Mouse (Mus musculus) MEL (cell line): ENCODE results near the gene Klhl3. TPM values are rescaled to one million over a fixed set of nuclear protein-coding genes. Genes with fewer than 3 reads are reported as not detected.

Source experiments
- DNase-seq: peaks from one replicate; pipeline ENCODE4 v3.0.0; 2011; ENCODE audit warnings: low read depth, low spot score
- H3K27ac ChIP-seq: 2 replicates; pipeline ENCODE4 v1.5.1; 2012; ENCODE audit warnings: low read depth, mild to moderate bottlenecking, control low read depth, low read length, moderate library complexity; ENCODE audit not compliant: control insufficient read depth
- H3K27me3 ChIP-seq, 2 experiments: fragments of 150-350 bp in 1 of 2; sonication (generic) in 1 of 2; 2 replicates each; pipeline ENCODE4 v1.6.1; 2012; ENCODE audit warnings: low read length in 2 of 2, mild to moderate bottlenecking in 2 of 2, improper control_type of control experiment in 1 of 2, moderate library complexity in 1 of 2; ENCODE audit not compliant: insufficient read depth in 2 of 2, control insufficient read depth in 1 of 2
- H3K36me3 ChIP-seq, 2 experiments: 2 replicates each; pipeline ENCODE4 v1.6.1; 2012 to 2014; ENCODE audit warnings: low read length in 2 of 2, improper control_type of control experiment in 1 of 2, inconsistent platforms in 1 of 2, mild to moderate bottlenecking in 1 of 2; ENCODE audit not compliant: insufficient read depth in 2 of 2, control insufficient read depth in 1 of 2
- H3K4me1 ChIP-seq, 2 experiments: fragments of 150-350 bp in 1 of 2; sonication (generic) in 1 of 2; 2 replicates each; pipeline ENCODE4 v1.6.1; 2012; ENCODE audit warnings: low read length in 2 of 2, improper control_type of control experiment in 1 of 2, mild to moderate bottlenecking in 1 of 2; ENCODE audit not compliant: insufficient read depth in 2 of 2, control insufficient read depth in 1 of 2
- H3K4me3 ChIP-seq, 2 experiments: fragments of 150-350 bp in 1 of 2; sonication (generic) in 1 of 2; 2 replicates each; pipeline ENCODE4 v1.5.1; 2012; ENCODE audit warnings: low read depth in 2 of 2, low read length in 2 of 2, mild to moderate bottlenecking in 2 of 2, moderate library complexity in 2 of 2, control low read depth in 1 of 2, improper control_type of control experiment in 1 of 2; ENCODE audit not compliant: control insufficient read depth in 1 of 2, insufficient read depth in 1 of 2
- H3K79me2 ChIP-seq: 2 replicates; pipeline ENCODE4 v1.6.1; 2012; ENCODE audit warnings: mild to moderate bottlenecking, low read length, moderate library complexity; ENCODE audit not compliant: control insufficient read depth, poor library complexity, insufficient read depth
- H3K9ac ChIP-seq: 2 replicates; pipeline ENCODE4 v1.6.1; 2012; ENCODE audit warnings: low read depth, mild to moderate bottlenecking, control low read depth, low read length, moderate library complexity; ENCODE audit not compliant: control insufficient read depth, poor library complexity, severe bottlenecking
- H3K9me3 ChIP-seq: fragments of 150-350 bp; sonication (generic); replicated peaks from 2 replicates; pipeline ENCODE4 v1.6.1; 2012; ENCODE audit warnings: mild to moderate bottlenecking, low read length, improper control_type of control experiment, moderate library complexity; ENCODE audit not compliant: insufficient read depth
- BHLHE40 ChIP-seq: IDR thresholded peaks from 2 replicates; pipeline ENCODE4 v1.6.1; 2012; ENCODE audit warnings: low read depth, mild to moderate bottlenecking, inconsistent platforms, low read length, improper control_type of control experiment, borderline replicate concordance
- CHD1 ChIP-seq: IDR thresholded peaks from 2 replicates; pipeline ENCODE4 v1.6.1; 2012; ENCODE audit warnings: low read depth, mild to moderate bottlenecking, inconsistent platforms, low read length, improper control_type of control experiment
- CTCF ChIP-seq, 3 experiments: IDR thresholded peaks in 2 of 3; conservative IDR thresholded peaks in 1 of 3; 2 replicates each; pipeline ENCODE4 v1.5.1; 2011 to 2012; ENCODE audit warnings: low read length in 3 of 3, low read depth in 2 of 3, mild to moderate bottlenecking in 2 of 3, improper control_type of control experiment in 1 of 3, inconsistent platforms in 1 of 3, mixed read lengths in 1 of 3, moderate library complexity in 1 of 3; ENCODE audit not compliant: control insufficient read depth in 1 of 3, insufficient read depth in 1 of 3, poor library complexity in 1 of 3, severe bottlenecking in 1 of 3
- ELF1 ChIP-seq: IDR thresholded peaks from 2 replicates; pipeline ENCODE4 v1.6.1; 2014; ENCODE audit warnings: low read depth, mild to moderate bottlenecking, inconsistent platforms, low read length, improper control_type of control experiment, moderate library complexity
- EP300 ChIP-seq, 2 experiments: IDR thresholded peaks; 2 replicates each; pipeline ENCODE4 v1.6.1; 2011; ENCODE audit warnings: improper control_type of control experiment in 2 of 2, low read length in 2 of 2, low read depth in 1 of 2, mild to moderate bottlenecking in 1 of 2
- ETS1 ChIP-seq: IDR thresholded peaks from 2 replicates; pipeline ENCODE4 v1.6.1; 2012; ENCODE audit warnings: low read depth, mild to moderate bottlenecking, inconsistent platforms, low read length, improper control_type of control experiment, moderate library complexity
- GATA1 ChIP-seq: IDR thresholded peaks from 2 replicates; pipeline ENCODE4 v1.6.1; 2011; ENCODE audit warnings: low read depth, low read length, improper control_type of control experiment
- KAT2A ChIP-seq: conservative IDR thresholded peaks from 2 replicates; pipeline ENCODE4 v1.6.1; 2012; ENCODE audit warnings: low read depth, low read length, improper control_type of control experiment, inconsistent platforms
- MAFK ChIP-seq: IDR thresholded peaks from 2 replicates; pipeline ENCODE4 v1.6.1; 2011; ENCODE audit warnings: low read depth, mild to moderate bottlenecking, low read length, improper control_type of control experiment, borderline replicate concordance
- MXI1 ChIP-seq: IDR thresholded peaks from 2 replicates; pipeline ENCODE4 v1.6.1; 2011; ENCODE audit warnings: mild to moderate bottlenecking, low read depth, low read length, improper control_type of control experiment
- NELFE ChIP-seq: IDR thresholded peaks from 2 replicates; pipeline ENCODE4 v1.6.1; 2011; ENCODE audit warnings: low read depth, low read length, improper control_type of control experiment
- POLR2A ChIP-seq, 2 experiments: IDR thresholded peaks; 2 replicates each; pipeline ENCODE4 v1.6.1; 2011 to 2012; ENCODE audit warnings: low read length in 2 of 2, mild to moderate bottlenecking in 2 of 2, control low read depth in 1 of 2, improper control_type of control experiment in 1 of 2, low read depth in 1 of 2, moderate library complexity in 1 of 2; ENCODE audit not compliant: control insufficient read depth in 1 of 2, insufficient read depth in 1 of 2, poor library complexity in 1 of 2
- RAD21 ChIP-seq: IDR thresholded peaks from 2 replicates; pipeline ENCODE4 v1.6.1; 2011; ENCODE audit warnings: mild to moderate bottlenecking, low read depth, low read length, improper control_type of control experiment
- SIN3A ChIP-seq: IDR thresholded peaks from 2 replicates; pipeline ENCODE4 v1.6.1; 2012; ENCODE audit warnings: low read length, improper control_type of control experiment, inconsistent platforms
- SMC3 ChIP-seq: IDR thresholded peaks from 2 replicates; pipeline ENCODE4 v1.6.1; 2011; ENCODE audit warnings: low read depth, low read length, improper control_type of control experiment
- TBP ChIP-seq: IDR thresholded peaks from 2 replicates; pipeline ENCODE4 v1.8.0; 2011; ENCODE audit warnings: low read depth, low read length, improper control_type of control experiment
- TCF12 ChIP-seq: IDR thresholded peaks from 2 replicates; pipeline ENCODE4 v1.6.1; 2014; ENCODE audit warnings: low read depth, mild to moderate bottlenecking, inconsistent platforms, low read length, improper control_type of control experiment, moderate library complexity
- USF1 ChIP-seq: IDR thresholded peaks from 2 replicates; pipeline ENCODE4 v1.6.1; 2014; ENCODE audit warnings: low read depth, mild to moderate bottlenecking, inconsistent platforms, low read length, improper control_type of control experiment, moderate library complexity
- ZC3H11A ChIP-seq: IDR thresholded peaks from 2 replicates; pipeline ENCODE4 v1.6.1; 2012; ENCODE audit warnings: low read depth, mild to moderate bottlenecking, inconsistent platforms, low read length, improper control_type of control experiment
- ZKSCAN1 ChIP-seq: IDR thresholded peaks from 2 replicates; pipeline ENCODE4 v1.6.1; 2012; ENCODE audit warnings: low read depth, mild to moderate bottlenecking, inconsistent platforms, low read length, improper control_type of control experiment, moderate library complexity
- polyA plus RNA-seq, 2 experiments: library from polyadenylated mRNA; stranded (reverse) in 1 of 2; unstranded in 1 of 2; fragments of >175 nt in 1 of 2; fragments of >200 nt in 1 of 2; gene quantifications; 2 replicates each; pipeline versions ENCODE4 v1.2.1 to v1.2.4; 2012; ENCODE audit warnings: low replicate concordance in 2 of 2, low read depth in 1 of 2; ENCODE audit not compliant: insufficient read length in 2 of 2, insufficient read depth in 1 of 2, missing spikeins in 1 of 2
- total RNA-seq: library from RNA; depleted of rRNA; stranded (reverse); fragments of 300-350 nt; gene quantifications from 2 replicates; pipeline ENCODE4 v1.2.3, GENCODE M21; 2012

Klhl3 gene
- total and polyA plus RNA-seq, 3 experiments, result 0.01 TPM; not detected in 2

- peak; percentile 88 for DNase-seq
- Histone ChIP-seq H3K4me1 (peaks cover 3 to 4% of the 10 kb centered on the region in 2 experiments; a peak in 3 of 4 replicates), H3K27me3 (no peaks in the 10 kb centered on the region), H3K79me2 (peaks cover 8% of the 10 kb centered on the region), H3K9me3 (no peaks in the 10 kb centered on the region), H3K9ac (peak within 1 kb of the TSS; percentile 72), H3K4me3 (peak within 1 kb of the TSS; percentile 76), H3K27ac (peak within 1 kb of the TSS; percentile 55), H3K36me3 (peaks cover 0 to 4% of the 10 kb centered on the region in 2 experiments; a peak in 2 of 4 replicates)
- TF ChIP-seq CTCF (IDR thresholded peaks at IDR 0.05 in 2 of 3, conservative IDR thresholded peaks at IDR 0.05 in 1 of 3; ENCODE audit: control insufficient read depth in 1 of 3, insufficient read depth in 1 of 3, low read depth in 2 of 3, low read length in 3 of 3, poor library complexity in 1 of 3, severe bottlenecking in 1 of 3), result 0 out of 6 replicates have a peak, but pooled peaks of 1 of the 3 experiments have one; percentile 2
- TF ChIP-seq RAD21, result no peak
- TF ChIP-seq NELFE, result peak; percentile 45; the same call in 1 of the 2 replicates
- peak; percentile 56 to 67; a peak in 3 of 4 replicates for TF ChIP-seq POLR2A (IDR thresholded peaks at IDR 0.05; ENCODE audit: control insufficient read depth in 1 of 2, insufficient read depth in 1 of 2, low read depth in 1 of 2, low read length in 2 of 2, poor library complexity in 1 of 2)
- TF ChIP-seq ETS1, result peak; percentile 37; the same call in 1 of the 2 replicates
- no peak for TF ChIP-seq BHLHE40
- TF ChIP-seq TCF12, result no peak; the same call in 1 of the 2 replicates
- TF ChIP-seq SIN3A, result peak; percentile 69
- peak; percentile 86 for TF ChIP-seq ELF1
- TF ChIP-seq TBP, result 0 out of 2 replicates have a peak, but pooled peaks have one; percentile 13
- peak; percentile 44; the same call in 1 of the 2 replicates for TF ChIP-seq USF1
- no peak for TF ChIP-seq KAT2A
- TF ChIP-seq MXI1, result peak; percentile 21; the same call in 1 of the 2 replicates
- no peak for TF ChIP-seq ZC3H11A
- no peak for TF ChIP-seq SMC3
- TF ChIP-seq ZKSCAN1, result no peak
- TF ChIP-seq MAFK, result no peak
Observed at GRCm38 (mm10) chr13:58157447-58158098, 44.2 kb upstream of the Klhl3 start, which contains the start of gene Idnk. Gene Idnk, plus strand, starts transcription at chr13:58157649.

- no peaks in the 10 kb centered on the region for H3K9me3 ChIP-seq
- peak overlapping the region; percentile 51 for H3K27ac ChIP-seq
- TF ChIP-seq BHLHE40 (0 out of 2 replicates have a peak, but pooled peaks have one; percentile 49), GATA1 (peak; percentile 46), CHD1 (0 out of 2 replicates have a peak, but pooled peaks have one; percentile 31), ETS1 (no peak), EP300 (IDR thresholded peaks at IDR 0.05; ENCODE audit: low read depth in 1 of 2, low read length in 2 of 2) (peak; percentile 46 to 67), TCF12 (peak; percentile 71)
- TF ChIP-seq, all 39 proteins: peak for 5
- H3K4me3 ChIP-seq, result peak overlapping the region; percentile 76
- H3K79me2 ChIP-seq, result peaks cover 8% of the 10 kb centered on the region
- no peaks in the 10 kb centered on the region for H3K27me3 ChIP-seq
- peaks cover 0 to 4% of the 10 kb centered on the region in 2 experiments; a peak in 2 of 4 replicates for H3K36me3 ChIP-seq
- H3K9ac ChIP-seq, result peak overlapping the region; percentile 72
- DNase-seq, result peak; percentile 75
- peaks cover 3 to 4% of the 10 kb centered on the region in 2 experiments; a peak in 3 of 4 replicates for H3K4me1 ChIP-seq
Observed at GRCm38 (mm10) chr13:58157036-58157435, 43.6 kb upstream of the Klhl3 start.
